Mouse (Mus musculus): ENCODE results near the gene Gm45711.

The Gm45711 gene

DNA sequence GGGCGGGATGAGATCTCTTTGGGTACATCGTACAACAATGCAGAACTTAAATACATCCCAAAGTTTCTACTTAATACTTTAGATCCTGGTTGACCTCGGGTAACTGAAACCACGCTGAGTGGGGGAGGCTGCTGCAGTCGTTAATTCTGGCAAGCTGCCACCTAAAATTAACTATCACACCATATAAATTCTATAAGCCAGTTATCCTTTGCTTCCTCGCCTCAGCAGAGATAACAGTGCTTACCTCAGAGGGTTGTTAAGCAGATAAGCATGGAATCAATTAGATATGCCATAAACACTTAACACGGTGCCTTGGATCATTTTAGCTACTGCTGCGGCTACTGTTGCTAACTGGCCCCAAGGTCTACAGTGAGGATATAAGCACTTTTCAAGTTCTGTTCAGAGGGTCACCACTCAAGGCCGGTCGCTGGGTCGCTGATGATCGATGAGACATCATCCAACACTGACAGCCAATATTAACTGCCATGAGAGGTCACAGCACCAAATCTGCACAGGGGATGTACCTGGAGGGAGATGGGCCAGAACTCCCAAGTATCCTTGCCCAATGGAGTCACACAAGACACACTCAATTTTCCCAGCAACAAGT is 67.7 kb downstream of the Gm45711 start:
- no peak for DNase-seq (ENCODE audit: low spot score in 2 of 2)

- DNase-seq (ENCODE audit: low spot score in 2 of 2) = no peak
Measured at GRCm38 (mm10) chr8:104239418-104239861, 70.4 kb downstream of the Gm45711 start.

DNA sequence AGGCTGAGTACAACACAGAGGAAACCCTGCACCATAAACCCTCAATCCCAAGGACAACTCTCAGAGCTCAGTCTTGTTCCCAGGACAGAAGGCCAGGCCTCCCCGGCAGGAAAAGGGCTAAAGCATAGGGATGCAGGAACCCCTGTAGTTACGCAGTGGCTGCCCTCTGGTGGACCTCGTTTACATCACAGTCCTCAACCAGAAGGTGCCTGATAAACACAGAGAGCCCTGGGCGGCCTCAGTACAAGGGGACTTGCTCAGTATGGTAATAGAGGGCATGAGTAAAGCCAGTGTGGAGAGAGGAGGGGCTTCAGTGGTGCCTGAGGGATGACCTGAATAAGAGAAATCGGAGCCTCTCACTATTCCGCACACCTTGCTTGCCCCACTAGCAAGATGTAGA is 75.3 kb downstream of the Gm45711 start:
- DNase-seq (ENCODE audit: low spot score in 2 of 2) = peak in 1 of 2 experiments; percentile 69

DNA sequence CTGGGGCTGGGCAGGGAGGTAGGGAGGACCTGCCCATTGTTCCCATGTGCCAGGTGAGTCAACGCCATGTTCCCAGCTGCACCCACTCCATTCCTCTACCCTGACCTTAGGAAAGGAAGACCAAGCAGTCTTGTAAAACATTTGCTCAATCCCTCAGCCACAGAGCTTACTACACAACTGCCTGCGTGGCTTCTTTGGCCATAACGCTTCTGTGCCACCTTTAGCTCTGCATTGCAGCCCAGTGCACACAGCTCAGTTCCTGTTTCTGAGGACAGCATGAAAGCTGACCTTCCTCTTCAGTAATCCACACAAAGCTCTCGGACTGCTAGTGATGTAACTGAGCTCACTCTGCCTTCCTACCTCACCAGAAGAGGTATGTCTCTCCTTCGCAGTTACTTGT is 77.0 kb downstream of the Gm45711 start:
- peak; percentile 43 to 67 for DNase-seq (ENCODE audit: low spot score in 2 of 2)

DNA sequence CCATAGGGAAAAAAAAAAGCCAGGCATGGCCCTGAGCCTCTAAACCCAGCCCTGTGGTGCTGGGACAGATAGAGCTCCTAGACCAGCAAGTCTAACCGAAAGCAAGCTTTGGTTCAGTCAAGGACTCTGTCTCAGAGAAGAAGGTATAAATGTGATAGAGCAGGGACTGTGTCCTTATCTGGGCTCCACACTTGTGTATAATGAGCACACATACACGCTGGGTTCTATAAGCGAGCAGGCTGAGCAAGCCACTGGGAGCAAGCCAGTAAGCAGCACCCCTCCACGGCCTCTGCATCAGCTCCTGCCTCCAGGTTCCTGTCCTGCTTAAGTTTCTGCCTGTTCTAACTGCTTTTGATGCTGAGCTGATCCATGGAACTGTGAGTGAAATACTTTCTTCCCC is 77.8 kb downstream of the Gm45711 start:
- no peak for DNase-seq (ENCODE audit: low spot score in 2 of 2)
